In the genomic region with DNA sequence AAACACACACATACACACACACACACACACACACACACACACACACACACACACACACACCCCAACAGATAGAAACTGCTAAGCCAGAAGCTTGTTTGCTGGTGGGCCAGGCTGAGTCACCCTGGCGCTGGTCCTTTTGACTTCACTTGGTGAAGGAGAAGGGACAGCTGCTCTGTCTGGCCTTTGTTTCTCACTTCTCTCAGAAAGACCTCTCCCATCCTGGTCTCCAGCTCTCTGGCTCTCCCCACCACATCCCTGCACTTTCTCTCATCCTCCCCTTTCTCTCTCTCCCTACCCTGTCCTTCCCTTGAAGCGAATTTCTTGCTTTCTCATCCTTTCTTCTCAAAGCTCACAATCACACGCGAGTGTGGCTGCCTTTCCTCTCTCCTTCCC, we compare ENCODE assay signal across 7 mouse cellular contexts.
A peak's percentile ranks its signal among the peaks of the same experiment; 100 is the strongest.
DNase-seq lines count a peak whose midpoint lies in the region; ATAC-seq and TF ChIP-seq lines count a peak whose summit lies in the region.

No protein-coding gene starts in this region.

- H3K4me2 ChIP-seq in lung, postnatal 0 days (replicated peaks; ENCODE audit: low read depth, low read length), result no peak overlapping the region
- no peak overlapping the region for H3K4me2 ChIP-seq in forebrain, postnatal 0 days (ENCODE audit: low read depth)
- no peak overlapping the region for H3K4me2 ChIP-seq in hindbrain, postnatal 0 days (ENCODE audit: low read depth, low read length)
- H3K4me2 ChIP-seq in stomach, embryonic 16.5 days (ENCODE audit: low read depth, low read length), result no peak overlapping the region

- no peaks in the 10 kb centered on the region for H3K27me3 ChIP-seq in lung, postnatal 0 days (replicated peaks; ENCODE audit: insufficient read depth, low read length)
- no peaks in the 10 kb centered on the region for H3K27me3 ChIP-seq in forebrain, postnatal 0 days (ENCODE audit: insufficient read depth, low read length)
- H3K27me3 ChIP-seq in hindbrain, postnatal 0 days (ENCODE audit: insufficient read depth, low read length), result no peaks in the 10 kb centered on the region
- H3K27me3 ChIP-seq in stomach, embryonic 16.5 days (ENCODE audit: control insufficient read depth, insufficient read depth, low read length), result no peaks in the 10 kb centered on the region

- H3K27ac ChIP-seq in lung, postnatal 0 days (ENCODE audit: low read length), result peak overlapping the region; percentile 63
- H3K27ac ChIP-seq in forebrain, postnatal 0 days (ENCODE audit: low read depth, low read length), result peak overlapping the region; percentile 68
- peak overlapping the region; percentile 94 for H3K27ac ChIP-seq in hindbrain, postnatal 0 days
- peak overlapping the region; percentile 85 for H3K27ac ChIP-seq in stomach, embryonic 16.5 days (ENCODE audit: low read length)

- no peaks in the 10 kb centered on the region for H3K36me3 ChIP-seq in lung, postnatal 0 days (ENCODE audit: insufficient read depth, low read length)
- H3K36me3 ChIP-seq in forebrain, postnatal 0 days (ENCODE audit: insufficient read depth), result no peaks in the 10 kb centered on the region
- no peaks in the 10 kb centered on the region for H3K36me3 ChIP-seq in hindbrain, postnatal 0 days (ENCODE audit: insufficient read depth, low read length)
- no peaks in the 10 kb centered on the region for H3K36me3 ChIP-seq in stomach, embryonic 16.5 days (ENCODE audit: control insufficient read depth, insufficient read depth, low read length)

- H3K4me3 ChIP-seq in lung, postnatal 0 days (ENCODE audit: low read depth, low read length), result no peak overlapping the region
- no peak overlapping the region for H3K4me3 ChIP-seq in forebrain, postnatal 0 days (ENCODE audit: low read depth, low read length)
- H3K4me3 ChIP-seq in hindbrain, postnatal 0 days (ENCODE audit: low read length), result no peak overlapping the region
- H3K4me3 ChIP-seq in stomach, embryonic 16.5 days (replicated peaks; ENCODE audit: low read length), result no peak overlapping the region

- 0 out of 2 replicates have a peak, but pooled peaks have one; percentile 34 for TF ChIP-seq EP300 in lung, postnatal 0 days (IDR thresholded peaks at IDR 0.05)

- H3K9ac ChIP-seq in lung, postnatal 0 days (replicated peaks; ENCODE audit: low read depth), result no peak overlapping the region
- peak overlapping the region; percentile 10; the same call in 1 of the 2 replicates for H3K9ac ChIP-seq in forebrain, postnatal 0 days
- no peak overlapping the region for H3K9ac ChIP-seq in hindbrain, postnatal 0 days (replicated peaks; ENCODE audit: low read length)
- H3K9ac ChIP-seq in stomach, embryonic 16.5 days (ENCODE audit: low read length), result no peak overlapping the region

- 0 out of 2 replicates have a peak, but pooled peaks have one; percentile 3 for ATAC-seq in lung, postnatal 0 days
- ATAC-seq in forebrain, postnatal 0 days, result no peak
- ATAC-seq in hindbrain, postnatal 0 days, result no peak
- ATAC-seq in stomach, embryonic 16.5 days (ENCODE audit: insufficient read depth, low FRiP score), result no peak
- no peak for ATAC-seq in erythroblast, adult 5-6 weeks (replicated peaks; ENCODE audit: low FRiP score, poor library complexity, severe bottlenecking)

- TF ChIP-seq CTCF in lung, postnatal 0 days (IDR thresholded peaks at IDR 0.05), result no peak
- TF ChIP-seq CTCF in forebrain, postnatal 0 days (IDR thresholded peaks at IDR 0.05; ENCODE audit: low read depth), result no peak
- no peak for TF ChIP-seq CTCF in hindbrain, postnatal 0 days (IDR thresholded peaks at IDR 0.05; ENCODE audit: low read depth)

- no peaks in the 10 kb centered on the region for H3K9me3 ChIP-seq in lung, postnatal 0 days (ENCODE audit: low read length)
- H3K9me3 ChIP-seq in forebrain, postnatal 0 days (ENCODE audit: low read length), result no peaks in the 10 kb centered on the region
- no peaks in the 10 kb centered on the region for H3K9me3 ChIP-seq in hindbrain, postnatal 0 days (ENCODE audit: low read length)
- H3K9me3 ChIP-seq in stomach, embryonic 16.5 days (replicated peaks; ENCODE audit: control insufficient read depth, low read length), result no peaks in the 10 kb centered on the region

- peaks cover 40% of the 10 kb centered on the region for H3K4me1 ChIP-seq in lung, postnatal 0 days (ENCODE audit: insufficient read depth, low read depth, low read length)
- peaks cover 76% of the 10 kb centered on the region for H3K4me1 ChIP-seq in forebrain, postnatal 0 days (ENCODE audit: insufficient read depth)
- H3K4me1 ChIP-seq in hindbrain, postnatal 0 days (ENCODE audit: insufficient read depth, low read length), result peaks cover 82% of the 10 kb centered on the region
- H3K4me1 ChIP-seq in stomach, embryonic 16.5 days (ENCODE audit: control insufficient read depth, insufficient read depth, low read length), result peaks cover 72% of the 10 kb centered on the region

- DNase-seq in lung, postnatal 0 days (ENCODE audit: low spot score), result peak; percentile 84
- DNase-seq in lung, adult 18-20 months, result no peak
- no peak for DNase-seq in forebrain, postnatal 0 days
- DNase-seq in hindbrain, postnatal 0 days (ENCODE audit: low spot score), result no peak
- no peak for DNase-seq in ovary, postnatal 14 days (ENCODE audit: low spot score)

- 8% methylated on average over 4 of the region's 4 CpGs for WGBS in lung, postnatal 0 days
- 29% methylated on average over 4 of the region's 4 CpGs for WGBS in forebrain, postnatal 0 days
- WGBS in hindbrain, postnatal 0 days, result 23% methylated on average over 4 of the region's 4 CpGs
- 13% methylated on average over 4 of the region's 4 CpGs for WGBS in stomach, embryonic 16.5 days
